1 mouse cellular context compared by ENCODE assay signal in the genomic region with DNA sequence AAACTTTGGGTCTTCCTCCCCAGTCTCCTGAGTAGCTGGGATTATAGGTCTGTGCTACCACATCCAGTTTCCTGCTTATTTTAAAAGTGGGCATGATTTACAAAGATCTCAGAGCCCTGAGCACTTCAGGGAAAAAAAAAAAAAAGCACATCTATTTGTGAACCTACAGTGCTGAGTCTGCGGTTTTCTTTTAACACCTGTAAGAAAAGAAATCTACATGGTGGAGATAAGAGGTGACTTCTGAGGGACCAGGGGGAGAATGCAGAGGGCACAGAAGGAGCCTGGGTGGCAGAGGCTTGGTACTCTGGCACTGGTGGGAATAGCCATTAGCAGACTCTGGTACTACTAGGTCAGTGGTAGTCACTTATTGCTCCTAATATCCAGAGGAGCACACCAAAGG.
TF ChIP-seq lines count a peak whose summit lies in the region.

No protein-coding gene starts in this region.

TF ChIP-seq in MEL, 35 proteins besides CTCF, POLR2A, EP300 and RAD21:
- TF ChIP-seq ETS1 (IDR thresholded peaks at IDR 0.05; ENCODE audit: low read depth, low read length) (no peak), USF2 (IDR thresholded peaks at IDR 0.05; ENCODE audit: borderline replicate concordance in 1 of 2, insufficient read depth in 1 of 2, low read depth in 1 of 2, low read length in 2 of 2) (no peak), SMC3 (IDR thresholded peaks at IDR 0.05; ENCODE audit: low read depth, low read length) (no peak), ELF1 (IDR thresholded peaks at IDR 0.05; ENCODE audit: low read depth, low read length) (no peak), MAFK (IDR thresholded peaks at IDR 0.05; ENCODE audit: borderline replicate concordance, low read depth, low read length) (peak; percentile 73), HCFC1 (IDR thresholded peaks at IDR 0.05; ENCODE audit: low read depth, low read length) (no peak)
